Mouse (Mus musculus) layer of hippocampus, postnatal 14 days (tissue): Measurements from ENCODE around the gene Gm9999. TPM values are rescaled to one million over a fixed set of nuclear protein-coding genes. Genes with fewer than 3 reads are reported as not detected.
"Not testable (repeated sequence)": the region's sequence is repeated elsewhere in the genome, so short reads cannot be mapped to it uniquely, and the experiment has no call there.

Experiments
- DNase-seq, 2 experiments: peaks; one replicate each; pipeline ENCODE4 v3.0.0; 2021 to 2022; ENCODE audit warnings: low spot score in 2 of 2, mixed read lengths in 1 of 2
- total RNA-seq, 2 experiments: library from RNA; stranded (reverse); gene quantifications; 2 replicates each; pipeline ENCODE4 v1.2.3; 2021

The Gm9999 gene
- total RNA-seq, 2 experiments from 2014 or later, result not detected

DNA sequence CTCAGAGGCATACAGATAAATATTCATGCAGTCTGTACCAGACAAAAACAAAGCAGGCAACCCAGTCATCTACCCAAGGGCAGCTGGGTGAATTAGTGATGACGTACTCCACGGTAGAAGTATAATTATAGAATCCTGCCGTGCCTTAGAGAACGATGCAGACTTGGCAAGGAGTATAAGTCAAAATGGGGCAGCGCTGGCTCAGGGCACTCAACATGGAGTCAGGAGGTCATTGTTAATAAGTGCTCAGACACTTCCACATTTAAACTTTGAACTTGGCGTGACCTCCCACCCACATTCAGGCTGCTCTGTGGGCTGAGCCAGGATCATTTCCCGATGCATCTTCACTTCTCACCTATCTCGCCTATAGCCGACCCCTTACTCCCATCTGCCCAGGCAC, 42.0 kb downstream of the Gm9999 start:
- DNase-seq, result no peak

DNA sequence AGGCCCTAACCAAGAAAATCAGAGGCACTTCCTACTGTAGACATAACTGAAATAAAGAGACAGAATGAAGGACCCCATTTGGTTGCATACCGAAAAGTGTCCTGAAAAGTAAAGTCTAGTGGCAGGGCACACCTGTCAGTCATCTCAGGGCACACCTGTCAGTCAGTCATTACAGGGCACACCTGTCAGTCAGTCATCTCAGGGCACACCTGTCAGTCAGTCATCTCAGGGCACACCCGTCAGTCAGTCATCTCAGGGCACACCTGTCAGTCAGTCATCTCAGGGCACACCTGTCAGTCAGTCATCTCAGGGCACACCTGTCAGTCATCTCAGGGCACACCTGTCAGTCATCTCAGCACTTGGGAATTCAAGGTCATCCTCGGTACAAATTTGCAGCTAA, 43.5 kb downstream of the Gm9999 start:
- not testable (repeated sequence) for DNase-seq

DNA sequence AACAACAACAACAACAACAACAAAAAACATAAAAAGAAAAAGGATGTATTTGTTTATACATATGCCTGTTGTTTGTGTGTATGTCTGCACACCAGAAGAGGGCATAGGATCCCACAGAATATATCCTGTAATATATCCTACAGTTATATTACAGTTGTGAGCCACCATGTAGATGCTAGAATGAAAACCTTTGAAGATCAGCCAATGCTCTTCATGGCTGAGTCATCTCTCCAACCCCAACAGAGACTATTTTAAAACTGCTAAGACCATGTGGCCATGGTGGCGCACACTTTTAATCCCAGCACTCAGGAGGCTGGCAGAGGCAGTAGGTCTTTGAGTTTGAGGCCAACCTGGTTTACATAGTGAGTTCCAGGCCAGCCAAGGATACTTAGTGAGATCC, 44.1 kb downstream of the Gm9999 start:
- DNase-seq, result no peak

DNA sequence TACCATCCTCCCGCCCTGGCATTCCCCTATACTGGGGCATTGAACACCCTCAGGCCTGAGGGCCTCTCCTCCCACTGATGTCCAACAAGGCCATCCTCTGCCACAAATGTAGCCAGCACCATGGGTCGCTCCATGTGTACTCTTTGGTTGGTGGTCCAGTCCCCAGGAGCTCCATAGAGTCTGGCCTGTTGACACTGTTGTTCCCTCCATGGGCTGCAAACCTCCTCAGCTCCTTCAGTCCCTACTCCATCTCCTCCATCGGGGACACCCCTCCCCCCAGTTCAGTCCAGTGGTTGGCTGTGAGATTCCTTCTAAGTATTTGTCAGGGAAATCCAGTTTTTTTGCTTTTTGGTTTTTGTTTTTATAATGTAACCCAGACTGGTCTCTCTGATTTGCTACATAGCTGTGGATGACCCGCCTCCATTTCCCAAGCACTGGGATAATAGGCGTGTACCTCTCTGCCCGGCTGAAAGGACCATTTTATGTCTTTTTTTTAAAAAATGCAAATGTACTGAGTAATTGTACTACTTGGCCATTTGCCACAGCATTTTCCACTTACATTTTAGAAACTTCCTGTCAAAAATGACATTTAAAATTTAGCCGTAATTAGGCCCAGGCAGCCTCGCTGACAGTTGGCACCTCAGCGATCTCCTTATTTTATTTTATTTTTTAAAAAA, 47.3 kb downstream of the Gm9999 start:
- DNase-seq, result no peak

DNA sequence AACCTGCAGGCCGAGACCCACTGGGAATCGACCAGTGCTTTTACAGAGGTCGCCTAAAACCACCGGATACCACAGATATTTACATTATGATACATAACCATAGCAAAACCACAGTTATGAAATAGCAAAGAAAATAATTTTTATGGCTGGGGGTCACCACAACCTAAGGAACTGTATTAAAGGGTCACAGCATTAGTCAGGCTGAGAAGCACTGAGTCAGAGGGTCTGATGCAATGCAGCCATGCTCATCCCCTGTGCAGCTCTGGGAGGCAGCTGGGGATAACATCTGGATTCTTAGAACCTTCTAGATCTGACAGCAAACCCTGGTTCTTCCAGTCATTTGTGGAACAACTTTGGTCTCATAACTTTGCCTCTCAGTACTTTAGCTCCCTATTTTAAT, 48.0 kb downstream of the Gm9999 start:
- no peak for DNase-seq

DNA sequence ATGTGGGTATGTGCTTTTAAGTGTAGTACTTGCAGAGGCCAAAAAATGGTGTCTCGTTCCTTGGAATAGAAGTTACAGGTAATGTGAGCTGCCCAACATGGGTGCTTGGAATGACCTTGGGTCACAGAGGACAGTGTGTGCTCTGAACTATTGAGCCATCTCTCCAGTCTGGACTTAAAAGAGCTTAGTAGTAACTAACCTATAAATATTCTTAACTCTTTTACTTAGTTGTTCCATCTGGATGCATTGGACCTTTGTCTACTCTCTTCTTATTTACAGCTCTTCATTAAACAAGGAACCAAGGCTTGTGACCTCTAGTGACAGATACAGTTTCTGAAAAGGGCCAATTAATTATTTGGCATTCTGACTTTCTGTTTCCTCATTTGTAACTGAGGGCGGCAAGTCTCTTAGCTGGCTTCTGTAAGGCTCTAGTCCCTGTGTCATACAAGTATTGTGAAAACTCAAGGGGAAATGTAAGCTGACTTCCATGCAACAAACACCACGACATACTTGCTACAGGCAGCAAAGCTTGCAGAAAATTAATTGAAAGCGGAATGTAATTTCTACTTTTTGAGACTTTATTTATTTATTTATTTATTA, 51.5 kb downstream of the Gm9999 start:
- DNase-seq, result no peak

DNA sequence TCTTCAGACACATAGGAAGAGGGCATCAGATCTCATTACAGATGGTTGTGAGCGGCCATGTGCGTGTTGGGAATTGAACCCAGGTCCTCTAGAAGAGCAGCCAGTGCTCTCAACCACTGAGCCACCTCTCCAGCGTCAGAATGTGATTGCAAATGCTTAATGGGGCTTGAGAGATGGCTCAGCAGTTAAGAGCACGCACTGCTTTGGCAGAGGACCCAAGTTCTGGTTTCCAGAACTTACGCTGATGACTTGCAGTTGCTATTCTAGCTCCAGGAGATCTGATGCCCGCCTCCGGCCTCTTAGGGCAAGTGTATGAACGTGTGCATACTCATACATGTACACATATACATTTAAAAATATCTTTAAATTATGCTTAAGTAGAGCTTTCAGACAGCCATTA, 52.0 kb downstream of the Gm9999 start:
- no peak for DNase-seq

Other genes with a start within 250 kb of the Gm9999 start
- gene Saa1, start 240.6 kb upstream of the Gm9999 start, total RNA-seq, result not detected
- gene Saa2, start 231.8 kb upstream of the Gm9999 start, total RNA-seq, result not detected
- 10 to 100 TPM; 16.0 to 18.7 TPM for gene Hps5, start 187.5 kb upstream of the Gm9999 start, total RNA-seq
- gene Gtf2h1, start 187.5 kb upstream of the Gm9999 start, total RNA-seq, result 10 to 100 TPM; 34.3 to 41.6 TPM
- gene Ldha, start 142.1 kb upstream of the Gm9999 start, total RNA-seq, result 100 to 1,000 TPM; 378 to 396 TPM
- gene Ldhc, start 122.4 kb upstream of the Gm9999 start, total RNA-seq, result not detected
- 10 to 100 TPM; 71.9 to 80.3 TPM for gene Tsg101, start 63.6 kb upstream of the Gm9999 start, total RNA-seq
- 10 to 100 TPM; 10.4 to 11.3 TPM for gene Uevld, start 25.1 kb upstream of the Gm9999 start, total RNA-seq
- gene Spty2d1, start 24.8 kb downstream of the Gm9999 start, total RNA-seq, result 10 to 100 TPM; 12.8 to 13.1 TPM
- 10 to 100 TPM; 15.5 to 16.5 TPM for gene Tmem86a, start 67.0 kb downstream of the Gm9999 start, total RNA-seq
- gene Ptpn5, start 150.1 kb downstream of the Gm9999 start, total RNA-seq, result 100 to 1,000 TPM; 102 to 103 TPM
- not detected for gene Mrgpra6, start 221.3 kb downstream of the Gm9999 start, total RNA-seq